Mouse (Mus musculus): ENCODE measurements around the gene Cyp2d26. TPM values are rescaled to one million over a fixed set of nuclear protein-coding genes. Genes with fewer than 3 reads are reported as not detected.
"Not testable (repeated sequence)": the region's sequence is repeated elsewhere in the genome, so short reads cannot be mapped to it uniquely, and the experiment has no call there.

Cyp2d26 gene
- total RNA-seq (2021) = not detected
- long read RNA-seq, experiment 1 = 0 reads
- long read RNA-seq, experiment 2 = 0 reads

GRCm38 (mm10) chr15:82794277-82794676 is at the start of gene Cyp2d26:
TSS of gene Cyp2d26 (minus strand) at chr15:82794294.
- no peak for DNase-seq (ENCODE audit: low spot score in 2 of 2)

- no peak for DNase-seq (ENCODE audit: low spot score in 2 of 2)
Observed at GRCm38 (mm10) chr15:82839146-82839545, 45.1 kb upstream of the Cyp2d26 start.

GRCm38 (mm10) chr15:82829917-82830316 is 35.8 kb upstream of the Cyp2d26 start:
- DNase-seq (ENCODE audit: low spot score in 2 of 2) = no peak

- no peak for DNase-seq (ENCODE audit: low spot score in 2 of 2)
Observed at GRCm38 (mm10) chr15:82825866-82826265, 31.8 kb upstream of the Cyp2d26 start.

GRCm38 (mm10) chr15:82822347-82822746 is 28.3 kb upstream of the Cyp2d26 start:
- DNase-seq (ENCODE audit: low spot score in 2 of 2) = no peak

- DNase-seq (ENCODE audit: low spot score in 2 of 2) = no peak
Observed at GRCm38 (mm10) chr15:82821657-82822056, 27.6 kb upstream of the Cyp2d26 start.

GRCm38 (mm10) chr15:82815296-82815695 is 21.2 kb upstream of the Cyp2d26 start:
- no peak for DNase-seq (ENCODE audit: low spot score in 2 of 2)

GRCm38 (mm10) chr15:82814806-82815205 is 20.7 kb upstream of the Cyp2d26 start:
- DNase-seq (ENCODE audit: low spot score in 2 of 2) = peak; percentile 46 to 61

GRCm38 (mm10) chr15:82814321-82814720 is 20.2 kb upstream of the Cyp2d26 start:
- DNase-seq (ENCODE audit: low spot score in 2 of 2) = no peak

- no peak for DNase-seq (ENCODE audit: low spot score in 2 of 2)
Observed at GRCm38 (mm10) chr15:82810556-82810955, 16.5 kb upstream of the Cyp2d26 start.

- no peak for DNase-seq (ENCODE audit: low spot score in 2 of 2)
Observed at GRCm38 (mm10) chr15:82809511-82809910, 15.4 kb upstream of the Cyp2d26 start.

GRCm38 (mm10) chr15:82806969-82807763 is 13.1 kb upstream of the Cyp2d26 start:
- no peak for DNase-seq (ENCODE audit: low spot score in 2 of 2)

GRCm38 (mm10) chr15:82804708-82805639 is 10.9 kb upstream of the Cyp2d26 start:
- peak; percentile 86 to 94 for DNase-seq (ENCODE audit: low spot score in 2 of 2)

- DNase-seq (ENCODE audit: low spot score in 2 of 2) = no peak
Observed at GRCm38 (mm10) chr15:82795936-82796440, 1.9 kb upstream of the Cyp2d26 start.

- no peak for DNase-seq (ENCODE audit: low spot score in 2 of 2)
Observed at GRCm38 (mm10) chr15:82793868-82794267, 226 bp downstream of the Cyp2d26 start.

GRCm38 (mm10) chr15:82793454-82793853 is 640 bp downstream of the Cyp2d26 start:
- no peak for DNase-seq (ENCODE audit: low spot score in 2 of 2)

- no peak for DNase-seq (ENCODE audit: low spot score in 2 of 2)
Observed at GRCm38 (mm10) chr15:82792566-82792965, 1.5 kb downstream of the Cyp2d26 start.

GRCm38 (mm10) chr15:82784581-82784980 is 9.5 kb downstream of the Cyp2d26 start:
- DNase-seq (ENCODE audit: low spot score in 2 of 2) = no peak

GRCm38 (mm10) chr15:82783800-82784199 is 10.3 kb downstream of the Cyp2d26 start:
- no peak for DNase-seq (ENCODE audit: low spot score in 2 of 2)

GRCm38 (mm10) chr15:82777856-82778255 is 16.2 kb downstream of the Cyp2d26 start:
- not testable (repeated sequence) for DNase-seq (ENCODE audit: low spot score in 2 of 2)

GRCm38 (mm10) chr15:82765943-82766342 is 28.2 kb downstream of the Cyp2d26 start:
- DNase-seq (ENCODE audit: low spot score in 2 of 2) = no peak

- no peak for DNase-seq (ENCODE audit: low spot score in 2 of 2)
Observed at GRCm38 (mm10) chr15:82764881-82765280, 29.2 kb downstream of the Cyp2d26 start.

All from left cerebral cortex, adult 18-20 months (tissue).